Mouse (Mus musculus) bone marrow macrophage, adult 2 months (primary cell): ENCODE results near the gene Dpt.

Source experiments
- CTCF ChIP-seq: IDR thresholded peaks from 2 replicates; pipeline ENCODE4 v1.5.1; 2012; ENCODE audit warnings: low read depth, mild to moderate bottlenecking, low read length, moderate library complexity
- POLR2A ChIP-seq: IDR thresholded peaks from 2 replicates; pipeline ENCODE4 v1.6.1; 2012; ENCODE audit warnings: mild to moderate bottlenecking, low read depth, low read length, borderline replicate concordance

- TF ChIP-seq CTCF = no peak
- TF ChIP-seq POLR2A = no peak
Measured at GRCm38 (mm10) chr1:164762276-164762675, 34.2 kb upstream of the Dpt start.
